Mouse (Mus musculus) C2C12 (cell line): ENCODE results near the gene Tfap2a. TPM values are rescaled to one million over a fixed set of nuclear protein-coding genes. Genes with fewer than 3 reads are reported as not detected.

ENCODE experiments used
- H3K27me3 ChIP-seq: one replicate; pipeline ENCODE4 v1.6.1; 2011; ENCODE audit not compliant: control insufficient read depth, insufficient read depth, insufficient read length
- H3K36me3 ChIP-seq: one replicate; pipeline ENCODE4 v1.6.1; 2011; ENCODE audit not compliant: control insufficient read depth, insufficient read depth
- H3K4me3 ChIP-seq: one replicate; pipeline ENCODE4 v1.5.1; 2011; ENCODE audit warnings: mild to moderate bottlenecking, control low read depth; ENCODE audit not compliant: poor library complexity, insufficient read depth, severe bottlenecking
- H3K79me2 ChIP-seq: one replicate; pipeline ENCODE4 v1.6.1; 2011; ENCODE audit not compliant: control insufficient read depth, insufficient read depth
- H3K79me3 ChIP-seq: one replicate; pipeline ENCODE4 v1.6.1; 2011; ENCODE audit warnings: low read depth, control low read depth
- H3ac ChIP-seq: one replicate; pipeline ENCODE3; 2011; ENCODE audit warnings: low read depth; ENCODE audit not compliant: control insufficient read depth, insufficient read length
- CEBPB ChIP-seq: IDR thresholded peaks from one replicate; pipeline ENCODE4 v1.6.1; 2011; ENCODE audit warnings: low read depth, mild to moderate bottlenecking, control low read depth, moderate library complexity
- CTCF ChIP-seq: IDR thresholded peaks from one replicate; pipeline ENCODE4 v1.5.1; 2011; ENCODE audit not compliant: control insufficient read depth, insufficient read depth, insufficient read length
- FOSL1 ChIP-seq: IDR thresholded peaks from one replicate; pipeline ENCODE4 v1.8.0; 2011; ENCODE audit warnings: mild to moderate bottlenecking, low read length; ENCODE audit not compliant: poor library complexity, insufficient read depth, severe bottlenecking
- MAX ChIP-seq: IDR thresholded peaks from one replicate; pipeline ENCODE4 v1.6.1; 2011; ENCODE audit warnings: mild to moderate bottlenecking, control low read depth
- MYOD1 ChIP-seq: IDR thresholded peaks from one replicate; pipeline ENCODE4 v1.6.1; 2011; ENCODE audit warnings: low read depth; ENCODE audit not compliant: control insufficient read depth, insufficient read length
- MYOG ChIP-seq: IDR thresholded peaks from one replicate; pipeline ENCODE4 v1.6.1; 2011; ENCODE audit not compliant: control insufficient read depth, insufficient read length; ENCODE audit errors: extremely low read depth
- USF1 ChIP-seq: IDR thresholded peaks from one replicate; pipeline ENCODE4 v1.6.1; 2011; ENCODE audit warnings: low read depth, mild to moderate bottlenecking, control low read depth, moderate library complexity
- polyA plus RNA-seq: library from polyadenylated mRNA; unstranded; fragments of >200 nt; fragmentation: generic; extraction: Trizol; gene quantifications from one replicate; pipeline ENCODE4 v1.2.1, GENCODE M21; 2012; ENCODE audit warnings: missing spikeins

The Tfap2a gene
- polyA plus RNA-seq, 1 experiment = 0.89 TPM

DNA sequence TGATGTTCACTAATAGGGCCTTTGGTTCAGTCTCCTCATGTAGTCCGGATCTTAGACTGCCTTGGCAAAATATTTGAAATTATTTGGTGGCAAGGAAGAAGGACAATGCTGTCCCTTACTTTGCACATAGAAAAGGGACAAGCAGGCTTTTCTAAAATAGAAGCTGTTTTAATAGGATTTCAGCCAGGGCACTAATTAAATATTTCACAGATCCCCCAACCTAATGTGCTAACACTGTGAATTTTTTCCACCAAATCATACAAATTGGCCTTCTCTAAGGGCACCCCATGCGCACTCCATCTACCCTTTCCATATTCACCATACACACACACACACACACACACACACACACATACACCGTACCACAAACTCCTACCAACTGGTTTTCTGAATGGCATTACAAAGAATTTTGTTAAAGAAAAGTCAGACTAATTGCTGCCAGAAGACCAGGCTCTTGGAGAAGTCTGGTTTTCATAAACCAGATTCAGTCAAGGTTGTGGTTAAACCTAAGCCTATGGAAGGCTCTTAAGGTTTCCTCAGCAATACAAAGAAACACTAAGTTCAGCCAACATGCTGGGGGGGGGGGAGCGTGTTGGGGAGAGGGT lies 32.3 kb downstream of the Tfap2a start:
- Histone ChIP-seq H3K4me3 (no peak overlapping the region), H3K36me3 (no peaks in the 10 kb centered on the region), H3ac (no peak overlapping the region), H3K79me2 (no peaks in the 10 kb centered on the region), H3K27me3 (peaks cover 51% of the 10 kb centered on the region), H3K79me3 (no peaks in the 10 kb centered on the region)
- TF ChIP-seq USF1 = no peak
- no peak for TF ChIP-seq CEBPB
- no peak for TF ChIP-seq CTCF
- no peak for TF ChIP-seq MAX
- no peak for TF ChIP-seq MYOD1
- no peak for TF ChIP-seq FOSL1

DNA sequence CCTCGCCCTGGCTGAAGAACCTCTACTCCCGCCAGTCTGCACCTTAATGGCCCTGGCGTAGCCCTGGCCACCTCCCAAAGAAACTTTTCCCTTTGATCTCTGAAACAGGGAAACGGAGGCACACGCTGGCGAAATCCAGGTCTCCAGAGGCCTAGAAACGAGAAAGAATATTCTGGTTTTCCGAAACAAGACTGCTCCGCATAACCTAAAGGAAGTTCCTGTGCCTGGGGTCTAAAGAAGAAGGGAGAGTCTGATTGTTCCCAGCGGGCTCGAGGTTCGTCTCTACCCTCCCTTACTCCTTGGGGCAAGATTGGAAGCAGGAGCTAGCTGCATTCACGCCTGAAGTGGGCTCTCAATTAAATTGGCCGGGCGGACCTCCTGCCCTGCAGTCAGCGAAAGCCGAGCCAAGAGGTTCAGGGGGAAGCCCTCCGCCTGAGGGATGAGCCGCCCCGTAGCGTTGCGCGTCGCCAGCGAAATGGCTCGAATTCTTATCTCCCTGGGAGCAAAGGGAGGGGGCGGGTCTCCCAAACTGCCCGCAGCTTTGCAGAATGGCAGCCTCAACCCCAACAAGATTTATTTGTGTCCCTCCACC lies 33.2 kb downstream of the Tfap2a start:
- no peak overlapping the region for H3ac ChIP-seq
- TF ChIP-seq FOSL1 = no peak
- no peak for TF ChIP-seq MYOD1
- TF ChIP-seq MYOG = no peak
- TF ChIP-seq USF1 = no peak
- no peak for TF ChIP-seq MAX
- no peak for TF ChIP-seq CTCF
- TF ChIP-seq CEBPB = no peak
- H3K27me3 ChIP-seq = peaks cover 47% of the 10 kb centered on the region
- no peaks in the 10 kb centered on the region for H3K36me3 ChIP-seq
- no peaks in the 10 kb centered on the region for H3K79me3 ChIP-seq
- H3K4me3 ChIP-seq = no peak overlapping the region
- no peaks in the 10 kb centered on the region for H3K79me2 ChIP-seq

DNA sequence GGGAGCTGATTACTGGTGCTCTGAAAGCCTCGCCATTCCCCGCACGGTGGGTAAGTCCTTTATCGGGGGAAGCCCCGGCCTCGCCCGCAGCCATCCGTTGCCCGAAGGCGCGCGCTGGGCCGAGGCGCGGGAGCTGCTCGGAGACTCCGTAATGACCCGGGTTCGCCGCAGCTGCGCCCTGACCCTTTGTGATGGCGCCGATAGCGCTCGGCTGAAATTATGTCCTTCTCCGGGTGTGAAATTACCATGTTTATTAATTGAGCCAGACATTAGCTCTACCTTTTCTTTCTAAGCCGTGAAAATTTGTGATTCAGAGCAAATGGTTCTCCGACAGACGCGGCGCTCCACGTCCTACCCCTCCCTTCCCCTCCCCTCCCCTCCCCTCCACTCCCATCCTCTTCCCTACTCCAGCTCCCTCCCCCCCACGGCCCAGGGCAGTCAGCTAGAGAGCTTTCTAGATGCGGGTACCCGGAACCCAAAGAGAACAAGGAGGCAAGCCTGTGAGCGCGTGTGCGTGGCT lies 34.1 kb downstream of the Tfap2a start:
- Histone ChIP-seq H3ac (no peak overlapping the region), H3K27me3 (peaks cover 38% of the 10 kb centered on the region), H3K79me3 (no peaks in the 10 kb centered on the region), H3K79me2 (no peaks in the 10 kb centered on the region), H3K4me3 (no peak overlapping the region), H3K36me3 (no peaks in the 10 kb centered on the region)
- TF ChIP-seq MAX (no peak), CTCF (no peak), MYOD1 (no peak), FOSL1 (no peak), USF1 (no peak), MYOG (no peak), CEBPB (no peak)

DNA sequence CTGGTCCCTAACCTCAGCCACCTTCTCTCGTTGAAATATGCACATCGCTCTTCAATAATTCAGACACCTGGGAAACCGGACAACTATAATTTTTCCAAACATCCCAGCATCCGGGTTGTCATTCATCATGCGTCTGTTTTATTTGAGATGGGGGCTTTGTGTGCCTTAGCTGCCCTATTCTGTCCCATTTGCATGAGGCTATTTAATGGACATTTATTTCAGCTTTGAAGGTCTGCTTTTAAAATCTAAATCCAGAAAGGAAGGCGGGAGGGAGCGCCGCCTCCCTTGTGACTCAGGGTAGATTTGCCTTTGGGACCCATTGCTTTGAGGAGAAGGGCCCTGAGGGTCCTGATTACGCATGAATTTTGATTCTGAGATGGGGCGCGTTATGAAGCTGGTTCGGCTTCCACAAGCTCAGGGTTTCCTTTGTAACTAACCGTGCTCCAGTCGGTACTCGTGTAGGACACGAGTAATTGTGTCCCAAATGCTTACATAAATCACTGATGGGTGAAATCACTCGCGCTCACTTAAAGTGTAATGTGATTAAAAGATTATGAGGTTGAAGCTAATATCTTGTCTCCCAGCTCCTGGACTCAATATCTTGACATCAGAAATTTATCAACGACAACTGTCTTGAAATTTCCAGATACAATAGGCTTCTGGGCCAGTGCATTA lies 34.9 kb downstream of the Tfap2a start:
- no peak overlapping the region for H3ac ChIP-seq
- H3K27me3 ChIP-seq = peaks cover 35% of the 10 kb centered on the region
- TF ChIP-seq MYOD1 (no peak), MYOG (no peak), MAX (no peak), CEBPB (no peak), USF1 (no peak), CTCF (no peak), FOSL1 (no peak)
- H3K79me3 ChIP-seq = no peaks in the 10 kb centered on the region
- no peak overlapping the region for H3K4me3 ChIP-seq
- no peaks in the 10 kb centered on the region for H3K79me2 ChIP-seq
- H3K36me3 ChIP-seq = no peaks in the 10 kb centered on the region

DNA sequence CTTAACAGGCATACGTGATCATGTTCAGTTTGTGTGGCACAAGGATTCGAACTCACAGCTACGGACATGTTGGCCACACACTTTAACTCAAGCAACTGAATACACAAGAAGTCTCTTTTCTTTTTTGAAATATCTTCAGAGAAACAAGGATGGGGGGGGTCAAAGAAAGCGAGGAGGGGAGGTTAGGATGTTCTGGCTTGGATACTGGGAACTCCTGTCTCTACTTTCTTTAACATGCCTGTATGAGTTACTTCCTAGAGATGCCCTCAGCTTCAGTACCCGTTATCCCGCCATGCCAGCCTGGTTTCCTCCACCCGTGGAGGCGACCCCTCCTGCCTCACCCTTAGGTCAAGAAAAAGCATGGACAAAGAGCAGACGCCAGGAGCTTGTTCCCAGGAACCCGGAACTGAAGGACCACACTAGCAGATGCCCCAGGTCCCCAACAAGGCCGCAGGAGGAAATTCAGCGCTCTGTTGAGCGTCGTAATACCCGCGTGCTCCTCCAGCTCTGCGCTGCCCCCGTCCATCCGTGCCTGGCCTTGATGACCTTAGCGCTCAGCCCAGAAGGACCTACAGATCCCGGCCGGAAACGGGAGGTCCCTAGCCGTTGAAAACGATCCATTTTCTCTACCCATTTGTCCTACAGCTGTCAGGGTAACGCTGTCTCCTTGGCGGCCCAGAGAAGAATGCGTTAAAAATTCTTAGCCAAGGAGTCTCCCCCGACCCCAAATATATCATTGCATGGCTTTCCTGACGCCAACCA lies 35.6 kb downstream of the Tfap2a start:
- Histone ChIP-seq H3K79me3 (no peaks in the 10 kb centered on the region), H3K79me2 (no peaks in the 10 kb centered on the region), H3ac (no peak overlapping the region), H3K27me3 (peaks cover 31% of the 10 kb centered on the region), H3K4me3 (no peak overlapping the region), H3K36me3 (no peaks in the 10 kb centered on the region)
- TF ChIP-seq FOSL1 = no peak
- no peak for TF ChIP-seq USF1
- TF ChIP-seq CTCF = no peak
- no peak for TF ChIP-seq CEBPB
- TF ChIP-seq MYOD1 = no peak
- no peak for TF ChIP-seq MYOG
- TF ChIP-seq MAX = no peak
